Mouse (Mus musculus) lung, embryonic 14.5 days (tissue): Measurements from ENCODE around the gene Oas1g. TPM values are rescaled to one million over a fixed set of nuclear protein-coding genes. Genes with fewer than 3 reads are reported as not detected.
A peak's percentile ranks its signal among the peaks of the same experiment; 100 is the strongest.

Source experiments
- ATAC-seq: fragments of 200-750 bp; cut with Nextera tagmentation; 2 replicates; pipeline ENCODE4 v1.8.0; 2017; ENCODE audit warnings: mild to moderate bottlenecking, moderate TSS enrichment, moderate library complexity; ENCODE audit not compliant: insufficient read depth
- DNase-seq: peaks from one replicate; pipeline ENCODE4 v3.0.0-alpha.2; 2015
- H3K27ac ChIP-seq: fragments of 300-500 bp; sonication (generic); 2 replicates; pipeline ENCODE4 v1.5.1; 2014; ENCODE audit warnings: low read depth, mild to moderate bottlenecking, moderate library complexity
- H3K27me3 ChIP-seq: fragments of 300-500 bp; sonication (generic); 2 replicates; pipeline ENCODE4 v1.6.1; 2014; ENCODE audit warnings: low read length, control low read depth; ENCODE audit not compliant: insufficient read depth
- H3K36me3 ChIP-seq: fragments of 300-500 bp; sonication (generic); 2 replicates; pipeline ENCODE4 v1.6.1; 2014; ENCODE audit warnings: control low read depth; ENCODE audit not compliant: insufficient read depth
- H3K4me1 ChIP-seq: fragments of 300-500 bp; sonication (generic); 2 replicates; pipeline ENCODE4 v1.6.1; 2014; ENCODE audit warnings: antibody characterized with exemption, control low read depth; ENCODE audit not compliant: insufficient read depth
- H3K4me2 ChIP-seq: fragments of 300-500 bp; sonication (generic); 2 replicates; pipeline ENCODE4 v1.6.1; 2014; ENCODE audit warnings: mild to moderate bottlenecking
- H3K4me3 ChIP-seq: fragments of 300-500 bp; sonication (generic); 2 replicates; pipeline ENCODE4 v1.5.1; 2014; ENCODE audit warnings: low read depth, low read length
- H3K9ac ChIP-seq: fragments of 300-500 bp; sonication (generic); 2 replicates; pipeline ENCODE4 v1.6.1; 2014
- H3K9me3 ChIP-seq: fragments of 300-500 bp; sonication (generic); 2 replicates; pipeline ENCODE4 v1.6.1; 2016; ENCODE audit warnings: low read depth, low read length, control low read depth
- CTCF ChIP-seq: IDR thresholded peaks from 2 replicates; pipeline ENCODE4 v1.5.1; 2016; ENCODE audit warnings: antibody characterized with exemption, low read depth
- WGBS: fragments of 180-500 bp; shearing (Covaris S2); extraction: QIAGEN DNeasy Blood & Tissue Kit; methylation state at CpG from one replicate; pipeline ENCODE4 v1.1.7; 2014; 5-methylcytosine and 5-hydroxymethylcytosine counted together
- polyA plus RNA-seq: library from polyadenylated mRNA; unstranded; fragments of >200 nt; fragmentation: Nextera tagmentation; extraction: Ambion mirVana; gene quantifications from 2 replicates; pipeline ENCODE4 v1.2.1, GENCODE M21; 2014

The Oas1g gene
- polyA plus RNA-seq, 1 experiment from 2014 or later = not detected

DNA sequence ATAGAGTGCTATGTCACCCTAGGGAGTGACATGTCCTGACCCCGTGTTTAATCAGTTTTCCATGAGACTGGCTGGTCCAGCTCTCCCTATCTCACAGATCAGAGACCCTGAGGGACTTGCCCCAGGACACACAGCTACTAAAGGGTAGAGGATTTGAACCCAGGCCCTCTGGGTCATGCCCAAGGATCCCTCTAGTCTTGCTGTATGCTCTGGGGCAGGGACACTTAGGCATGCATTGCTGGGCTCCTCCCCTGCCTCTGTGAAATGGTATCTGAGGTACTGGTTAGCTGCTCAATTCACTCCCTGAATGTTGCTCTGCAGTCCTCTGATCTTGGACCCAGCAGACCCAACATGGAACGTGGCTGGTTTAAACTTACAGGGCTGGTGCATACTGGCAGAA is 15.9 kb downstream of the Oas1g start:
- no peak overlapping the region for H3K4me2 ChIP-seq
- no peak for ATAC-seq
- H3K9me3 ChIP-seq = no peaks in the 10 kb centered on the region
- H3K27me3 ChIP-seq = no peaks in the 10 kb centered on the region
- H3K4me3 ChIP-seq = no peak overlapping the region
- no peaks in the 10 kb centered on the region for H3K4me1 ChIP-seq
- 50% methylated on average over 2 of the region's 2 CpGs for WGBS
- H3K27ac ChIP-seq = no peak overlapping the region
- no peak for TF ChIP-seq CTCF
- DNase-seq = no peak
- no peaks in the 10 kb centered on the region for H3K36me3 ChIP-seq
- H3K9ac ChIP-seq = no peak overlapping the region

DNA sequence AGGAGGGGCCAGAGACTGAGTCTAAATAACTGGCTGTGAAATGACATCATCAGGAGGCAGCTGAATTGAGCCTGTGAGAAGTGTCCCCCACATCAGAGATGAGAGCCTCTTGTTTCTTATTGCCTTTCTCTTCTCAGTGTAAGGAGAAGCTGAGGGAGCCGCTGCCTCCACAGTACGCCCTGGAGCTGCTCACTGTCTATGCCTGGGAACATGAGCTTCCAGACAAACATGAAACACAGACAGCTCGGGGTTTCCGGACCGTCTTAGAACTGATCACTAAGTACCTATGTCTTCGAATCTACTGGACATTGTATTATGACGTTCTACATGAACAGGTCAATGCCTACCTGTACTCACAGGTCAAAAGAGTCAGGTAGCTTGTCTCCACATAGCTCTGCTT is 16.6 kb downstream of the Oas1g start:
- WGBS = 78% methylated on average over 7 of the region's 7 CpGs
- H3K4me1 ChIP-seq = no peaks in the 10 kb centered on the region
- no peak overlapping the region for H3K9ac ChIP-seq
- H3K27ac ChIP-seq = no peak overlapping the region
- H3K9me3 ChIP-seq = no peaks in the 10 kb centered on the region
- H3K27me3 ChIP-seq = no peaks in the 10 kb centered on the region
- H3K4me2 ChIP-seq = no peak overlapping the region
- H3K4me3 ChIP-seq = no peak overlapping the region
- no peaks in the 10 kb centered on the region for H3K36me3 ChIP-seq
- no peak for TF ChIP-seq CTCF
- ATAC-seq (no peak), DNase-seq (no peak)

DNA sequence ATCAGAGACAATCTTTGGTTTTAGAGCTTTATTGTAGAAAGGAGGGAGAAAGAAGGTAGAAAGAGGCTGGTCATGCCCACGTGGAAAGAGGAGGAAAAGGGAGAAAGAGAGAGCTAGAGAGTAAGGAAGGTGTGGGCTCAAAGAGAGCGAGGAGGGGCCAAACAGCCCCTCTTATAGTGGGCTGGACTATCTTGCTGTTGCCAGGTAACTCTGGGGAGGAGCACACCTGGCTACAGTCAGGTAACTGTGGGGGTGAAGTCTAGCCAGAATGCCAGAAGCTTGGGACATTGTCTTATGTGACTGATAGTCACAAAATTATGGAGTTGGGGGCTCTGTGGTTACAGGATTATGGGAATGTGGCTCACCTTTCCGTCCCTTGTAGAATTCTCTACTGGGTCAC is 17.3 kb downstream of the Oas1g start:
- DNase-seq (no peak), ATAC-seq (no peak)
- H3K36me3 ChIP-seq = no peaks in the 10 kb centered on the region
- no peak overlapping the region for H3K4me3 ChIP-seq
- H3K27me3 ChIP-seq = no peaks in the 10 kb centered on the region
- H3K27ac ChIP-seq = no peak overlapping the region
- no peak overlapping the region for H3K4me2 ChIP-seq
- H3K9ac ChIP-seq = no peak overlapping the region
- H3K4me1 ChIP-seq = no peaks in the 10 kb centered on the region
- TF ChIP-seq CTCF = no peak
- no peaks in the 10 kb centered on the region for H3K9me3 ChIP-seq
- 62% methylated on average over 3 of the region's 3 CpGs for WGBS

DNA sequence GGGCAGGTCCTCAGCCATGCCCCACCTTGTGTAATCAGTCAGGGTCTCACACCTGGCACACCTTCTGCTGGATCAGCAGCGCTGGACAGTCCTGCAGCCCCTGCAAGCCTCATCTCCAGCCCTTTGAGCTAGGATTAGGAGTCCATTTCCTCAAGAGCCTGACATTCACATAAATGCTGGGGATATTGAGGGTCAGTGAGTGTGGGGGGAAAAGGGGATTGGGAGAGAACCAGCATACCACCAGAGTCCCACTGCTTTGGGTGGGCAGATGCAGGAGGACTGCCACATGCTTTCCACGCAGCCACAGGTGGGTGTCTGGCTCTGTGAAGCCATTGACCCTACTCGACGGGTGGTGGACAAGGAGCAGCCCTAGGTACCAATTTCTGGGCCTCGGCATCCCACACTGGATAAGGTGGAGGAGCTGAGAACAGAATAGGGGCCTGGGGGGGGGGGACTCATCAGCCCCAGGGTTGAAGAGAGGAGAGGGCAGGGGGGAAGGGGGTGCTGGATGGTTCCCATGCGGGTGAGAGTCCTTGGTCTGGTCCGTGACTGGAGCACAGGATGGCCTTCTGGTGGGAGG is 17.9 kb downstream of the Oas1g start:
- no peak for ATAC-seq
- no peaks in the 10 kb centered on the region for H3K36me3 ChIP-seq

DNA sequence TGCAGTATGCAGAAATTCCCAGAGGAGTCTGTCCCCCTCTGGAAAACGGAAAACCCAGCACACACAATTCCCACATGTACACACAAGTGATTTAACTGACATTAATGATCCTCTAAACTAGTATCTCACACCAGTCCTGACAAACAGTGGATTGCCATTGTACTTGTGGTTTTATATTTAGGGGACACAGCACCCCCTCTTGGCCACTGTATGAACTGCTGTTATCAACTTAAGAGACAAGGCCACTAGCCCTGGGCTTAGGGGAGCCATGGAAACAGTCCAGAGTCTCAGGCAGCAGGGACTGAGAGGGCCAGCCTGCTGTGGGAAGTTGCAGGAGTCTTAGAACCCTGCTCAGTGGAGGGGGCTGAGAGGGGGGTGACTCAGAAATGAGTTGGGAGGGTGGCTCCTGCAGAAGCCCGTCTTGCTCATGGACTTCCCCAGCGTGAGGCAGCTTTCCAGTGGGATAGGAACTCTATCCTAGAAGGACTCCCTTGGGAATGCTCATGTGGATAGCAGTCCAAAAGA is 22.0 kb downstream of the Oas1g start:
- no peak overlapping the region for H3K9ac ChIP-seq
- TF ChIP-seq CTCF = no peak; the same call in 1 of the 2 replicates
- H3K9me3 ChIP-seq = no peaks in the 10 kb centered on the region
- no peaks in the 10 kb centered on the region for H3K27me3 ChIP-seq
- no peaks in the 10 kb centered on the region for H3K4me1 ChIP-seq
- no peaks in the 10 kb centered on the region for H3K36me3 ChIP-seq
- peak; percentile 23 for DNase-seq
- H3K27ac ChIP-seq = no peak overlapping the region
- H3K4me3 ChIP-seq = no peak overlapping the region
- H3K4me2 ChIP-seq = no peak overlapping the region
- no peak for ATAC-seq
- 70% methylated on average over 3 of the region's 3 CpGs for WGBS

More for the DNA sequence above, 17.9 kb downstream of the Oas1g start:
- no peak for DNase-seq
- Histone ChIP-seq H3K27me3 (no peaks in the 10 kb centered on the region), H3K4me2 (no peak overlapping the region), H3K4me1 (no peaks in the 10 kb centered on the region), H3K9ac (no peak overlapping the region), H3K9me3 (no peaks in the 10 kb centered on the region), H3K27ac (no peak overlapping the region), H3K4me3 (no peak overlapping the region)
- 81% methylated on average over 7 of the region's 7 CpGs for WGBS
- TF ChIP-seq CTCF = no peak

DNA sequence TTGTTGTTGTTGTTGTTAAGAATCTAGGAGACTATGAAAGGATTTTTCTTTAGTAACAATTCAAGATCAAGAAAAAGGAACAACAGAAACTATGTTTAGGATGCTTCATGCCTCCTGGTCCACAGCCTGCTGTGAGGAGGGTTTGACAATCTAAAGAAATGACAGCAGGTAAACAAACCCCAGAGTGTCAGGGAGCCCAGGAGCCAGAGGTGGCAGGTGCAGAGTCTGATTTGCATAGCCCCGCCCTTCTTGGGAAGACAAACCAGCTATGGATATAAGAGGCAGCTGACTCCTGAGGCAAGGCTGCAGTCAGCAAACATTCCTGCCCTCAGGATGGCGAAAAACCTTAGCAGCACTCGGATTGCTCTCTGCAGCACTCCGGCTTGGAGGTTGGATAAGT is 26.3 kb downstream of the Oas1g start, which contains the start of gene Oas1h:
Gene Oas1h, plus strand, starts transcription at position 301 of the 400 bp plus-strand sequence.
- DNase-seq = no peak
- no peak within 1 kb of the TSS for H3K9ac ChIP-seq
- H3K27me3 ChIP-seq = no peaks in the 10 kb centered on the region
- no peak within 1 kb of the TSS for H3K27ac ChIP-seq
- TF ChIP-seq CTCF = no peak
- no peaks in the 10 kb centered on the region for H3K36me3 ChIP-seq
- no peaks in the 10 kb centered on the region for H3K9me3 ChIP-seq
- no peak within 1 kb of the TSS for H3K4me3 ChIP-seq
- no peaks in the 10 kb centered on the region for H3K4me1 ChIP-seq
- ATAC-seq = no peak
- no peak within 1 kb of the TSS for H3K4me2 ChIP-seq
- 27% methylated on average over 4 of the region's 4 CpGs for WGBS

DNA sequence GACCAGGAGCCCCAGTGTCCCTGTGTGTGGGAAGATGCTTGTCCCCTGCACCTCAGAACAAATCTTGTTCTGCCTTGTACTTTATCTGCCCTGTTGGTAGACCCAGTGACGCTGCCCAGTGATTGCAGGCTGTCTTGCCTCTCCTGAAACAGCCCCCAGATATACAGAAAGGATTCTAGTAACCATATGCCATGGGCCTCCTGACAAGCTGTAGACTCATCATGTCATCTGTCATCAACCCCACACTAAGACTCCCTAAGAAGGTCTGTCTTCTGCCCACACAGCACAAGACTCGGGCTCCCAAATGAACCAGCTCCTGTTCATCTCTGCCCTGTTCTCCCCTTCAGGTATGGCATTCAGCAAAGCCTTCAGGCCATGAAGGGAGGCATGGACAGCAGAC is 28.2 kb downstream of the Oas1g start:
- no peak for TF ChIP-seq CTCF
- Histone ChIP-seq H3K9me3 (peaks cover 2% of the 10 kb centered on the region; the same call in 1 of the 2 replicates), H3K27me3 (no peaks in the 10 kb centered on the region), H3K4me3 (no peak overlapping the region), H3K9ac (no peak overlapping the region), H3K4me1 (no peaks in the 10 kb centered on the region), H3K27ac (no peak overlapping the region), H3K36me3 (no peaks in the 10 kb centered on the region), H3K4me2 (no peak overlapping the region)
- no peak for ATAC-seq
- DNase-seq = no peak
- 67% methylated on average over 2 of the region's 2 CpGs for WGBS
